Mouse (Mus musculus): ENCODE data around the gene Ercc4.

Gene Ercc4

GRCm38 (mm10) chr16:13196626-13197025 lies 87.1 kb downstream of the Ercc4 start:
- DNase-seq (ENCODE audit: low spot score in 2 of 2), result no peak

- DNase-seq (ENCODE audit: low spot score in 2 of 2), result no peak
Observed at GRCm38 (mm10) chr16:13197293-13197692, 87.8 kb downstream of the Ercc4 start.

- DNase-seq (ENCODE audit: low spot score in 2 of 2), result no peak
Observed at GRCm38 (mm10) chr16:13199204-13199603, 89.7 kb downstream of the Ercc4 start.
